Mouse (Mus musculus): ENCODE results near the gene Lin7c.

The Lin7c gene

DNA sequence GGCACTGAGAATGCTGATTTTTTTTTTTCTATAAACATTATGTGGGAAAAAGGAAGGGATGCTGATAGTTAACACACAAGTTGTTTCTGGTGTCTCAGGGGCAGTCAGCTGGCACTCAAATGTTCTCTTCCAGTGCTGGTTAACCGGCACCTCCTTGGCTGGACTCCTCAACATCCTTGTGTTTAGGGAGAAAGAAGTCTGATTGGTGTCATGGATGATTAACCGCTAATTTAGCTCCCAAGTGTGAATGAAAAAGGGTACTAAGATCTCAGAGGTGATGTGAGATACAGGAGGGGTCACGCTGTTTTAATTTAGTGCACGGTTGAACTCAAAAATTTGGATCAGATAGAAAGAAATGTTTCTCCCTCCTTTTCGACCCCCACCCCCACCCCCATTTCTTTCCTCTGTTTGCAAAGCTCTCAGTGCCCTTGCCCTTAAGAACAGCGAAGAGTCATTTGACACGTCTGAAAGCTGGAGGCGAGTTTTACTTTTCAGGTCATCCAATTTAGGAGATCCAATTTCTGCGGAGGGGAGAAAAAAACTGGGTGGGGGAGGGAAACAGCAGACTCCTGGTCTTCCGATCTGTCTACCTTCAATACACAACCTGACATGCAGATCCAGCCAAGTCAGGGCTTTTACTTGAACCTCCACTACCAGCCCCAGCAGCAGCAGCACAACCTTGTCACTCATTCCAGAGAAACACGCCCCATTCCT is 26.3 kb downstream of the Lin7c start:
- in situ Hi-C loops (cut with MseI, MboI), result loop anchor here (25.0 kb wide), 2 partner anchors 95 to 645 kb away; partner anchors contain the start of gene Ccdc34 (in 1 of the 2)

DNA sequence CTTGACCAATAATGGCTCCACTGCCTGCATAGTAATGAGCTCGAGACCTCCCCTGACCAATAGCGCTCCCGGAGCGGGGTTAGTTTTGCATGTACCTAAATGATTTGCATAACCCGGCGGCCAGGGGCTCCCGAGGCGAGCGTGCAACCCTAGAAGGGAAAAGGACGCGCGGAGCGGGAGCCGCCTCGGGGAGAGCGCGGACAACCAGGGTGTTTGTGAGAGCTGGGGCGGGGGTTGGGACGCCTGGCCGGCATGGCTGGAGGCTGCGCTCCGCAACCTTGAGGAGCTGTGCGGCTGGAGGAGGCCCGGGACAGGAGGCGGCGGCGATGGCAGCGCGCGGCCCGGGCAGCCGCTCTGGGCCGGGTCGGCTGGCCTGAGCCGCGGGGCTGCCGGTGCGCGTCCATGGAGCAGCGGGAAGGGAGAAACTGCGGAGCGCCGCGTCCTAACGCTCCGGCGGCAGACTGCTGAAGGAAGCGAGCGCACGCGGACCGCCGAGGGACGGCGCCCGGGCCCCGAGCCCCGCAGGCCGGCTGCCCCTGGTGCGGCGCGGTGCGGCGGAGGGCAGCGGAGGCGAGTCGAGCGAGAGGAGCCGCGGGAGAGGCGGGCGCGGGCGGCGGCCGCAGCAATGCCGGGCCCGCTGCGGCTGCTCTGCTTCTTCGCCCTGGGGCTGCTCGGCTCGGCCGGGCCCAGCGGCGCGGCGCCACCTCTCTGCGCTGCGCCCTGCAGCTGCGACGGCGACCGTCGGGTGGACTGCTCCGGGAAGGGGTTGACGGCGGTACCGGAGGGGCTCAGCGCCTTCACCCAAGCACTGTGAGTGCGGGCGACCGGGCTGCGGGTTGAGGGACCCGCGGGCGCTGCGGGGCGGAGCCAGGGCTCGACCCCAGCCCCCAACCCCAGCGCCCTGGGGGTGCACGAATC is 27.1 kb downstream of the Lin7c start, which contains the start of gene Lgr4:
TSS of gene Lgr4 (plus strand) at position 152 of the 918 bp plus-strand sequence.
- in situ Hi-C loops (cut with MseI, MboI), result loop anchor here (25.0 kb wide), 2 partner anchors 95 to 645 kb away; partner anchors contain the start of gene Ccdc34 (in 1 of the 2)

DNA sequence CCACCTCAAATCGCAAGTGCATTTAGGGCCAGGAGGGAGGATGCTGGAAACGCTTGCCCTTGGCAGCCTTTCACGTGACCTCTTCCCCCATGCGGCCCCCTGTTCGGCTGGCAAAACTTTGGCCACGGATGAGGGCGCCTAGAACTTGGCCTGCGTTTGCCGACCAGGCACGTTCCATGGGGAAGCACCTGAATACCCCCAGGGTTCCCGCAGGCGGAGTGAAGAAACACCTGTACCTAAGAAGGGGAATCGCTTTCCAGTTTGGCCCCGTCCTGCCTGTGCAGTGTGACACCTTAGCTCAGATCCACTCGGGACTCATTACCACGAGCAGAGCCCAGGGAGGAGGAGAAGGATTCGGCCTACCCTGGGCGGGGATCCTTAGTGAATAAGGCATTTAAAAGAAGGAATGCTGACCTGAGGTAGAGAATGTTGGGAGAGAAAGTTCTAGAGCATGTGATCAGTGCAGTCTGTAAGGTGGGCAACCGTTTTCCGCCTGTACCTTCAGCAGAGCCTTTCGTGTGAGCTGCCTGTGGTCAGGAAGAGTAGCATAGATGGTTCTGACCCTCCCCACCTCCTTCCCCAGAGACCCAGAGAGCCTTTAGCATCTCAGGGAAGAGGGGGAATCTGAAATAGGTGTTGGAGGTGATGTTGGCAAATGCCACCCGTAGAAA is 28.1 kb downstream of the Lin7c start:
- in situ Hi-C loops (cut with MseI, MboI), result loop anchor here (25.0 kb wide), 2 partner anchors 94 to 644 kb away; partner anchors contain the start of gene Ccdc34 (in 1 of the 2)

- in situ Hi-C loops (cut with MseI, MboI), result loop anchor here (25.0 kb wide), 2 partner anchors 92 to 642 kb away; partner anchors contain the start of gene Ccdc34 (in 1 of the 2)
These were observed 29.8 kb downstream of the Lin7c start for GRCm38 (mm10) chr2:109920471-109920870.

GRCm38 (mm10) chr2:109921298-109922035 is 30.8 kb downstream of the Lin7c start:
- in situ Hi-C loops (cut with MseI, MboI), result loop anchor here (25.0 kb wide), 2 partner anchors 91 to 641 kb away; partner anchors contain the start of gene Ccdc34 (in 1 of the 2)

DNA sequence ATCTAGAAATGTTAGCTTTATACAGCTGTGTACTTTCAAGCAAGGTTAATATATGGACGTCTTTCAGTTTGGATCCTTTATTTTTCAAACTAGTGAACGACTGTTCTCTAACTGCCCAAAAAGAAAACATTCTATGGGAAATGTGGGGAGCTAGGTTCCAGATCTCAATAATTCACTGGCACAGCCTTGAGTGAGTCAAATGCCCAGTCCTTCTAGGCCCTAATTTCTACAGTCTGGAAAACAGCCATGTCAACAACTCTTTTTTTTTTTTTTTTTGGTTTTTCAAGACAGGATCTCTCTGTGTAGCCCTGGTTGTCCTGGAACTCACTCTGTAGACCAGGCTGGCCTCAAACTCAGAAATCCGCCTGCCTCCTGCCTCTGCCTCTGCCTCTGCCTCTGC is 31.7 kb downstream of the Lin7c start:
- in situ Hi-C loops (cut with MseI, MboI), result loop anchor here (25.0 kb wide), 2 partner anchors 90 to 640 kb away; partner anchors contain the start of gene Ccdc34 (in 1 of the 2)

GRCm38 (mm10) chr2:109923031-109923430 is 32.4 kb downstream of the Lin7c start:
- in situ Hi-C loops (cut with MseI, MboI), result loop anchor here (25.0 kb wide), 2 partner anchors 89 to 639 kb away; partner anchors contain the start of gene Ccdc34 (in 1 of the 2)

- in situ Hi-C loops (cut with MseI, MboI), result loop anchor here (25.0 kb wide), 2 partner anchors 88 to 638 kb away; partner anchors contain the start of gene Ccdc34 (in 1 of the 2)
These were observed 33.3 kb downstream of the Lin7c start for GRCm38 (mm10) chr2:109923945-109924344.

- in situ Hi-C loops (cut with MseI, MboI), result no loop called here
These were observed 36.3 kb downstream of the Lin7c start for GRCm38 (mm10) chr2:109926984-109927383.

- in situ Hi-C loops (cut with MseI, MboI), result no loop called here
These were observed 36.8 kb downstream of the Lin7c start for GRCm38 (mm10) chr2:109927446-109927845.

GRCm38 (mm10) chr2:109927876-109928275 is 37.2 kb downstream of the Lin7c start:
- in situ Hi-C loops (cut with MseI, MboI), result no loop called here

- in situ Hi-C loops (cut with MseI, MboI), result no loop called here
These were observed 38.1 kb downstream of the Lin7c start for GRCm38 (mm10) chr2:109928791-109929190.

GRCm38 (mm10) chr2:109929256-109929655 is 38.6 kb downstream of the Lin7c start:
- in situ Hi-C loops (cut with MseI, MboI), result no loop called here

DNA sequence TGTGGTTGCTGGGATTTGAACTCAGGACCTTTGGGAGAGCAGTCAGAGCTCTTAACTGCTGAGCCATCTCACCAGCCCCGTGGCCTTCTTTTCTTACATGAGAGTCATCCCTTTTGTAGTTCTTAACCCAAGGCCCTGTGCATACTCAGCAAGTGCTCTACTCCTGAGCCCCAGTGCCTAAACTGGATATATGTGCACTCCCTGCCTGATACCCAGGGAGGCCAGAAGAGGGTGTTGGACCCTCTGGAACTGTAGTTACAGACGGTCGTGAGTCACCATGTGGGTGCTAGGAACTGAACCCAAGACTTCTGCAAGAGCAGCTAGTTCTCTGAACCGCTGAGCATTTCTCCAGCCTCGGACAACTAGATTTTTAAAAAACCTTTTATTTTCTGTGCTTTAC is 39.7 kb downstream of the Lin7c start:
- in situ Hi-C loops (cut with MseI, MboI), result no loop called here

GRCm38 (mm10) chr2:109930771-109931170 is 40.1 kb downstream of the Lin7c start:
- in situ Hi-C loops (cut with MseI, MboI), result no loop called here

DNA sequence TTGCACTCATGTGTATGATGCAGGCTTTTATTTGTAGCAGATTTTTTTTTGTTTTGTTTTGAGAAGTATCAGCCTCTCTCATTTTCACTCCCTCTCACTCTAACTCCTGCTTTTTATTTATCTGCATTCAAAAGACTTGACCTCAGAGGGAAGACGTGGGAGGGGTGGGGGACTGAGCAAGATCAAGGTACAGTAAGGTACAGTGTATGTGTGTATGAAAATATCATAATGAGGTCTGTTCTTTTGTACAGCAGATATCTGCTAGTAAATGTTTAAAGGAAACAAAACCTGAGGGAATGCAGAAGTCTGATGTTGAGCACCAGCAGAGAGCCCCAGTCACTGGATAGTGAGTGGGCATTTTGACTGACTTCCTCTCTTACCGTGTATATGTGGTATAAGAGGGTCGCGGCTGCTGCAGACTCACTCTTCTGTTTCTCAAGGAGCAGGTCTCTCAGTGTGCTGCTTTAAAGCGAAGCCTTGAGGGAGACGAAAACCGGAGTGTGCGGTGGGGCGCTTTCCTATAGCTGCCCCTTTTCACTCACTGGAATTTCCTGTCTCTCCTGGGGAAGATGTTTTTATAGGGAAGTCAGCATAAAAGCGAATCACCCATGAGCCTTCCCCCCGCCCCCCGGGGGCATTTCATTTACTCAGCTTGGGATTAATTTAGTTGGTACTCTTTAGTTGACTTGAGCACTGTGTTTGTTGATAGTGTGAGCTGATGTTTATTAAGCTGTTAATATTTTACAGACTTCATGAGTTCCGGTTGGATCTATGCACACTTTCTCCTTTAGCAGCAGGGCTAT is 41.5 kb downstream of the Lin7c start:
- in situ Hi-C loops (cut with MseI, MboI), result no loop called here

DNA sequence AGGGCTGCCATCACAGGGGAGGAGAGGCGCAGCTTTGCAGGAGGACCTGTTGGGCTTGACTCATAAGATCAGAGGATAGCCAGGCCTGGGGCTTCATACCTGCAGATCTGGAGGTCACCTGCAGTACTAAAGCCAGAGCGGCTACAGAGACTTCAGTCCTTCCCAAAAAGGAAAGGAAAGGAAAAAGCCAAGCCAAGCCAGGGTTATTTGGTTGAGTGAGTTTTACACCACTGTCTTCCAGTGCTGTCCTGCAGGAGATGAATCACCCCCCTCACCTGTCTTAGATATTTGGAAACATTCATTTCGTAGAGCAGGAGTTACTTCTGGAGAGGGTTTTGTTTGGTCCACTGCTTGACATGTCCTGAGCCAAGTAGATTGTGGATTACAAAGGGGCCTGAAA is 42.5 kb downstream of the Lin7c start:
- in situ Hi-C loops (cut with MseI, MboI), result no loop called here

- in situ Hi-C loops (cut with MseI, MboI), result no loop called here
These were observed 43.4 kb downstream of the Lin7c start for GRCm38 (mm10) chr2:109934086-109934485.

DNA sequence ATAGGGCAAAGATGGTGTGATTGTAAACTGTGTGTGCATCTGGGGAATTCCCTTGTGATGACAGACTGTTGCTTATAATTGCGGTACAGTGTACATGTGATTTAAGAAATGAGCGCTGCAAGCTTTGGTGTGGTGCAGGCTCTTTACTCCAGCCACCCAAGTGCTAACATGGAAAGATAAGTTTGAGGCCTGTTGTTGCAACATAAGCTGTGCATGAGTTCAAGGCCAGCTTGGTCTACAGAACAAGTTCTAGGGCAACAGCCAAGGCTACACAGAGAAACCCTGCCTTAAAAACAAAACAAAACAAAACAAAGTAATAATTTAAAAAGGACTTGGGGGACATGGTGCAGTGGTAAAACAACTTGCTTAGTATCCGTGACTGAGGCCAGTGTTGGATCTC is 44.5 kb downstream of the Lin7c start:
- in situ Hi-C loops (cut with MseI, MboI), result no loop called here
